Mouse (Mus musculus) heart, adult 9 months (tissue): Measurements from ENCODE around the gene Nudt7.

Source experiments
- DNase-seq, 2 experiments: peaks; one replicate each; pipeline ENCODE4 v3.0.0; 2022; ENCODE audit warnings: low spot score in 2 of 2

The Nudt7 gene

DNA sequence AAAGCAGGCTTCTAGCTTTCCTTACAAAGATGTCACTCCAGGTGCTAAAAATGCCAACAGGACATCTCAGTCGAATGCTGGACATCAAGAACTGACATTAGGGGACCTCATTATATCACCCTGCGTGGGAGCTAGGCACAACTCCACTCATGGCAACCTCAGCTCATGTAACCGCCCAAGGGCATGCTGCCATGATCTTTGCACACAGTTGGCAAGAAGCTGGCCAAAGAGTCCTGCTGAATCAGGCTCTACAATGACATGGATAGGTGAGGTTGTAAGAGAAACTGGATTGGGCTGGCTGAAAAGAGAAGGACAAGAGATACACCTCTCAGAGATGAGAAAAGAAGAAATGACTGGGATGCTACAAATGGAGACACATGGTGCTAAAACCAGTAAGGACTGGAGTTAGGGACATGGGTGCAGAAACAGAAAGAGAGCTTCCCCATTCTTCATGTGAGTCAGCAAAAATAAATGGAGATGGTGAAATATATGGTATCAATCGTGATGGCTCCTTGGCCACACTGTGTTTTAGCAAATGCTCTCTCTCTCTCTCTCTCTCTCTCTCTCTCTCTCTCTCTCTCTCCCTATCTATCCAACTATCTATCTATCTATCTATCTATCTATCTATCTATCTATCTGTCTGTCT is 10.4 kb downstream of the Nudt7 start:
- peak; percentile 65 to 80 for DNase-seq

- DNase-seq, result no peak
Observed at GRCm38 (mm10) chr8:114153311-114154045, 20.1 kb downstream of the Nudt7 start.

DNA sequence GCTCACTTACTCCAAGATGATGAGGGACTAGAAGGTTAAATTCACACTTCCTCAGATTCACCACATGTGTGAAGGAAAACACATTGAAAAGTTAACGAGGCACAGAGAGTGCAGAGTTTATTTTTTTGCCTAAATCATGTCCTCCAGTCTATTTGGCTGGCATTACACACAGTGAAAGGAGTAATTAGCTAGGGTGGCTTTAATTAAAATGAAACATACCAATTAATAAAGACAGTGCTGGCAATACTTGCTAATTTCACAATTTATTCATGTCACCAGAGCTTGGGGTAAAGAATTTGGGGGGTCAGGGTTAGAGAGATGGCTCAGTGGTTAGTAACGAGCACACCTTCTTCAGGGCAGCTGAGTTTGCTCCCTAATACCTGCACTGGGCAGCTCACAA is 25.2 kb downstream of the Nudt7 start:
- DNase-seq, result no peak

DNA sequence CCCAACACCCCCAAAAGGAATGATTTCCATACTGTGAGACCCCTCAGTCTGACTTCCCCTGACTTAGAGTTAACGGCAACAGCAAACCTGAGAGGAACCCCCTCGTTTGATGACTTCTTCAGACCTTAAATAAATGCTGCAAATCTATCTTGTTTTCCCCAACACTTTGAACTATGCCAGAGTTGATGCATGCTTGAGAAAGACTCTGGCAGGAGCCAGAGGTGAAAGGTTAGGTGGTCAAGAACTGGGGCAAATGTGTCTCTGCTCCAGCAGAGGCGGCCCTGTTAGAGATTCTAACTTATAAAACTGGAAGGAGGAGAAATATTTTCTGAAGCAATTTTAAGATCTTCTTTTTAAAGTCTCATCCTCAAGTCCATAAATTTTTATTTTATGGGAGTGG is 26.3 kb downstream of the Nudt7 start:
- no peak for DNase-seq

GRCm38 (mm10) chr8:114163871-114164270 is 30.5 kb downstream of the Nudt7 start:
- DNase-seq, result no peak

DNA sequence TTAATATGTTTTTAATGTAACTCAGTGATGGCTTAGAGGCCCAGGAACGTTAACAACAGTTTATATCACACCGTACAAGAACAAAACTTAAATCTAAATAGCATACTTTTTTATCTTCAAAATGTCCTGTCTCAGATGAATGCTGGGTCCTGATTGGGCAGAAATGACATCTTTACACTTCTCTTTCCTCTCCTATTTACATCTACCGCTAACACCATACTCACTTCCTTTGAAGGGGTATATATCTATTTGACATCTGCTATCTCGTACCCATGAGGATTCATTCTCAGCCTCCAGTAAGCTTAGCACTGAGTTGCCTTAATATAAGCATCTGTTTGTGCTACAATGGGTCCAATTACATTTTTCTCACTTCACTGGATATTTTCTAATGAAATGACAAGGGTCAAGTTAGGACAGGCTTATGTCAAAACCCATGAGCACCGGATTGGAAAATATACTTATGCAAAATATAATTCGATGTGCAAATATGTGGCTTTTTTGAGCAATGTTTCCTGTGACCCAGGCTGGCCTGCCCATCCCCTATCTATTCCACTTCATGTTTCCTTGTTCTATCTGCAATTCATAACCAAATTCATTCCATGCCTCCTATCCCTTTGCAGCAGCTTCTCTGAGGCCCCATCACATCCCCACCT is 31.2 kb downstream of the Nudt7 start:
- no peak for DNase-seq

GRCm38 (mm10) chr8:114165741-114166140 is 32.4 kb downstream of the Nudt7 start:
- DNase-seq, result no peak

DNA sequence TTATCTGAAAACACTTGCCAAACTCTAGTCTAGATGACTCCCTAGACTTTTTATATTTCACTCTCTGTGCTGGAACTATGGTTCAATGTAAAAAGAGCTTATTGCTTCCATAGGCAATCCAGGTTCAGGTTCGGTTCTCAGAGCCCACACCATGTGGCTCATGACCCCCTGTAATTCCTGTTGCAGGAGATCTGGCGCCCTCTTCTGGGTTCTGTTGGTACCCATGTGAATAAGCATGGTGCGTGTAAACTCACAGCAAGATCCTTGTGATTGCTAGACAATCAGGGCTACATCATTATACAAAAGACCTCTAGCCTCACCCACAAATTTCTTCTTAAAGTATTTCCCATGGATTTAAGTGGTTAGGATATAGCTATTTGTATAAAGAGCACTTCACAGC is 43.4 kb downstream of the Nudt7 start:
- no peak for DNase-seq

DNA sequence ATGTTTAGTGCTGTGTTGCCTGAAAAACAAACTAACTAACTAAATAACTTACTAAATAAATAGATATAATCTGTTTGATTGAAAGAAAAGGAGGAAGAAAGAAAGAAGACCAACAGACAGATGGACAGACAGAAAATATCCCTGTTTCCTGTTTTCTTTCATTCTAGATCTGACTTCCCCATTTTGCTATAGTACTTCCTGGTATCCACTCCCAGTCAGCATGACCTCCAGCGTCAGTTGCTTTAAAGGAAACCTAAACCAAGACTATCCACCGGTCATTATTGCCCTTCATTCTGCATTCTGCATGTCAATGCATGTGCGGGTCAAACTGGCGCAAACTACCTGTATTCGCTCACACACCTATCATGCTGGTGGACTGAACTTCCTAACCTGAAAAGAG is 60.0 kb downstream of the Nudt7 start:
- no peak for DNase-seq

GRCm38 (mm10) chr8:114198990-114199389 is 65.6 kb downstream of the Nudt7 start:
- DNase-seq, result no peak
